ENCODE assay signal across 11 mouse cellular contexts in the genomic region with DNA sequence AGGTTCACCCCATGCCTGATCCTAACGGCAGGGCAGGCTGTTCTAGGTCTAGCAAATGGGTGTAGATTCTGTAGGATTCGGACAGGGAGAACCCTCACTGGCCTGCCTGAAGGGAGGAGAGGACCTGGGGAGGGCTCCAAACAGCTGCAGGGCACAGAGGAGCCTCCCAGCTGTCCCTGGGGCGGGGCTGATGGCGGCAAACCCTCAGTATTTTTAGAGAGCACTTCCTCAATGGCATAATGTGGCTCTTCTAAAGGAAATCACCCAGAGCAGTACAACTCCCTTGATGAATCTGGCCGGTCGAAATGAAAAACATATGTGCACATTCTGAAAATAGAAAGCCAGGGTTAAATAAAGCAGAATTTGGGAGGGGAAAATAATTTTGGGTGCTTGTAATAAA.
A peak's percentile ranks its signal among the peaks of the same experiment; 100 is the strongest.
DNase-seq lines count a peak whose midpoint lies in the region; ATAC-seq and TF ChIP-seq lines count a peak whose summit lies in the region.
"Had no signal": no experiment of that assay in that cellular context is flagged by ENCODE, and none has a peak within 500 bp of the region (broad histone marks: within the 10 kb centered on the region; RNA-seq: fewer than 3 reads in every experiment).

No protein-coding gene starts in this region.

- no peak overlapping the region for H3K9ac ChIP-seq in forebrain, embryonic 16.5 days (replicated peaks; ENCODE audit: low read depth, low read length)
- H3K9ac ChIP-seq: liver, embryonic 14.5 days; midbrain, embryonic 13.5 days had no signal

- peak overlapping the region; percentile 57 for H3K27ac ChIP-seq in bone marrow, adult 2 months (ENCODE audit: control insufficient read depth, insufficient read depth, low read depth, low read length, poor library complexity)
- no peak overlapping the region for H3K27ac ChIP-seq in forebrain, embryonic 16.5 days (ENCODE audit: low read length)
- H3K27ac ChIP-seq: liver, embryonic 14.5 days; midbrain, embryonic 13.5 days had no signal

- H3K4me3 ChIP-seq in bone marrow, adult 2 months (replicated peaks; ENCODE audit: control insufficient read depth, low read depth, low read length): no peak overlapping the region
- no peak overlapping the region for H3K4me3 ChIP-seq in forebrain, embryonic 16.5 days (replicated peaks; ENCODE audit: low read length)
- H3K4me3 ChIP-seq: midbrain, embryonic 13.5 days had no signal

- peak; percentile 7 for DNase-seq in A20 (ENCODE audit: low read depth, low spot score)
- peak; percentile 30 to 35 for DNase-seq in heart, postnatal 36 days
- no peak for DNase-seq in kidney, postnatal 14 days
- no peak for DNase-seq in adrenal gland, postnatal 10 days
- DNase-seq: kidney, postnatal 25 days; retina, postnatal 1 day had no signal

- TF ChIP-seq POLR2A in bone marrow, adult 2 months (IDR thresholded peaks at IDR 0.05; ENCODE audit: borderline replicate concordance, control insufficient read depth, low read depth, low read length): no peak

- H3K36me3 ChIP-seq in forebrain, embryonic 16.5 days (ENCODE audit: control insufficient read depth, insufficient read depth): no peaks in the 10 kb centered on the region
- H3K36me3 ChIP-seq: midbrain, embryonic 13.5 days had no signal

- 2% methylated on average over 6 of the region's 6 CpGs for WGBS in bone marrow, adult 2 months
- 83% methylated on average over 6 of the region's 6 CpGs for WGBS in forebrain, embryonic 16.5 days

- peaks cover 2% of the 10 kb centered on the region for H3K4me1 ChIP-seq in bone marrow, adult 2 months (ENCODE audit: control insufficient read depth, insufficient read depth, low read length)
- H3K4me1 ChIP-seq in forebrain, embryonic 16.5 days (replicated peaks; ENCODE audit: control insufficient read depth, insufficient read depth, low read length): peaks cover 7% of the 10 kb centered on the region

- no peak for TF ChIP-seq CTCF in bone marrow, adult 2 months (IDR thresholded peaks at IDR 0.05; ENCODE audit: control insufficient read depth, insufficient read depth, low read length)

- no peak overlapping the region for H3K4me2 ChIP-seq in forebrain, embryonic 16.5 days (ENCODE audit: low read length)
- H3K4me2 ChIP-seq: midbrain, embryonic 13.5 days had no signal

- no peaks in the 10 kb centered on the region for H3K27me3 ChIP-seq in forebrain, embryonic 16.5 days (replicated peaks; ENCODE audit: control insufficient read depth, insufficient read depth, low read length)
- H3K27me3 ChIP-seq: midbrain, embryonic 13.5 days had no signal

- H3K9me3 ChIP-seq in forebrain, embryonic 16.5 days (ENCODE audit: control insufficient read depth, low read length): no peaks in the 10 kb centered on the region
- H3K9me3 ChIP-seq: midbrain, embryonic 13.5 days had no signal

- intact Hi-C loops in heart, postnatal 36 days (cut with DNase I): loop anchor here (2.0 kb wide), 1 partner anchor 90 kb away; no protein-coding TSS in a partner anchor

- ATAC-seq in neutrophil, adult 5-6 weeks (ENCODE audit: extremely low read depth, insufficient number of reproducible peaks, low FRiP score, poor library complexity, severe bottlenecking): peak; percentile 26; the same call in 1 of the 2 replicates
- no peak for ATAC-seq in forebrain, embryonic 16.5 days
- ATAC-seq: midbrain, embryonic 13.5 days had no signal

Comparison
In these comparisons a context has a peak if more than half of its experiments do, and no peak if none do; other contexts are left out.
1. DNase-seq: peak in A20 (single experiment) and heart, postnatal 36 days (2 of 2); none in kidney, postnatal 14 days (single experiment) and adrenal gland, postnatal 10 days (single experiment).